Mouse (Mus musculus) heart, postnatal 0 days (tissue): ENCODE measurements at regions not wholly inside any gene's neighbourhood (a gene's known extent, or its start where the extent isn't known, plus 50 kb on each side); places are given as distances from the start of the nearest gene placed in this dataset.

ENCODE experiments used
- CTCF ChIP-seq: IDR thresholded peaks from 2 replicates; pipeline ENCODE4 v1.5.1; 2016; ENCODE audit warnings: antibody characterized with exemption, control low read depth, low read depth
- EP300 ChIP-seq: IDR thresholded peaks from 2 replicates; pipeline ENCODE4 v1.6.1; 2016; ENCODE audit warnings: antibody characterized with exemption, low read depth

- no peak for TF ChIP-seq CTCF
- TF ChIP-seq EP300, result no peak
These were observed 251.2 kb upstream of the Kcnh8 start for GRCm38 (mm10) chr17:52351293-52351692.
